Mouse (Mus musculus) central nervous system, embryonic 14 days (tissue): ENCODE measurements around the gene Prmt2. TPM values are rescaled to one million over a fixed set of nuclear protein-coding genes. Genes with fewer than 3 reads are reported as not detected.

ENCODE experiments used
- polyA plus RNA-seq: library from polyadenylated mRNA; depleted of rRNA; stranded (reverse); fragments of >200 nt; gene quantifications from 2 replicates; pipeline ENCODE4 v1.2.3, GENCODE M21; 2012; rRNA removed

Gene Prmt2
- 253 and 256 TPM in 2 replicates for polyA plus RNA-seq

GRCm38 (mm10) chr10:76237341-76238225, at the start of gene Prmt2:
Gene Prmt2, minus strand, starts transcription at chr10:76237865.

GRCm38 (mm10) chr10:76253536-76253935, 15.9 kb upstream of the Prmt2 start, which contains the start of gene S100b:
Gene S100b, plus strand, starts transcription at chr10:76253853.

Other genes starting within 250 kb of the Prmt2 start
- 11.0 and 13.2 TPM in 2 replicates for gene Zfp280b, start 205.2 kb downstream of the Prmt2 start, polyA plus RNA-seq
- not detected in 2 replicates for gene Slc5a4b, start 126.9 kb downstream of the Prmt2 start, polyA plus RNA-seq
- 0.09 and 0.26 TPM in 2 replicates for gene Slc5a4a, start 90.4 kb downstream of the Prmt2 start, polyA plus RNA-seq
- 1.6 and 9.6 TPM in 2 replicates for gene S100b, start 16.0 kb upstream of the Prmt2 start, polyA plus RNA-seq
- gene Dip2a, start 107.4 kb upstream of the Prmt2 start, polyA plus RNA-seq: 41.2 and 44.0 TPM in 2 replicates
- not detected in 2 replicates for gene AC141477.1, start 202.6 kb upstream of the Prmt2 start, polyA plus RNA-seq
- 27.2 and 33.1 TPM in 2 replicates for gene Pcnt, start 204.9 kb upstream of the Prmt2 start, polyA plus RNA-seq
- not detected in 2 replicates for gene 2610028H24Rik, start 211.2 kb upstream of the Prmt2 start, polyA plus RNA-seq
- 60.3 and 61.4 TPM in 2 replicates for gene Mcm3ap, start 231.1 kb upstream of the Prmt2 start, polyA plus RNA-seq
- 3.4 TPM in 2 replicates for gene Ybey, start 231.2 kb upstream of the Prmt2 start, polyA plus RNA-seq